Mouse (Mus musculus) heart, postnatal 10 days (tissue): Measurements from ENCODE around the gene Papss1. TPM values are rescaled to one million over a fixed set of nuclear protein-coding genes. Genes with fewer than 3 reads are reported as not detected.

Experiments
- total RNA-seq, 2 experiments: library from RNA; stranded (reverse); gene quantifications; 2 replicates each; pipeline ENCODE4 v1.2.3; 2021

Papss1 gene
- total RNA-seq, 2 experiments from 2014 or later = 26.3 to 27.0 TPM

Other genes with a start within 250 kb of the Papss1 start
- gene Sgms2, start 73.4 kb upstream of the Papss1 start, total RNA-seq = 1 to 10 TPM; 4.3 to 6.2 TPM